Mouse (Mus musculus) kidney, embryonic 16.5 days (tissue): ENCODE results near the gene Plce1. TPM values are rescaled to one million over a fixed set of nuclear protein-coding genes. Genes with fewer than 3 reads are reported as not detected.

Source experiments
- ATAC-seq: fragments of 200-750 bp; cut with Nextera tagmentation; 2 replicates; pipeline ENCODE4 v1.8.0; 2017; ENCODE audit warnings: moderate TSS enrichment; ENCODE audit not compliant: low FRiP score, low TSS enrichment
- H3K27ac ChIP-seq: fragments of 300-500 bp; sonication (generic); 2 replicates; pipeline ENCODE4 v1.5.1; 2014; ENCODE audit warnings: low read length
- H3K27me3 ChIP-seq: fragments of 300-500 bp; sonication (generic); 2 replicates; pipeline ENCODE4 v1.6.1; 2014; ENCODE audit warnings: low read length, control low read depth, mixed read lengths; ENCODE audit not compliant: insufficient read depth
- H3K36me3 ChIP-seq: fragments of 300-500 bp; sonication (generic); 2 replicates; pipeline ENCODE4 v1.6.1; 2014; ENCODE audit warnings: low read length, control low read depth, mixed read lengths; ENCODE audit not compliant: insufficient read depth
- H3K4me1 ChIP-seq: fragments of 300-500 bp; sonication (generic); 2 replicates; pipeline ENCODE4 v1.6.1; 2014; ENCODE audit warnings: low read length, control low read depth, mixed read lengths; ENCODE audit not compliant: insufficient read depth
- H3K4me2 ChIP-seq: fragments of 300-500 bp; sonication (generic); replicated peaks from 2 replicates; pipeline ENCODE4 v1.6.1; 2014; ENCODE audit warnings: low read depth, low read length
- H3K4me3 ChIP-seq: fragments of 300-500 bp; sonication (generic); 2 replicates; pipeline ENCODE4 v1.5.1; 2014; ENCODE audit warnings: mild to moderate bottlenecking, low read length
- H3K9ac ChIP-seq: fragments of 300-500 bp; sonication (generic); replicated peaks from 2 replicates; pipeline ENCODE4 v1.6.1; 2014; ENCODE audit warnings: low read length
- H3K9me3 ChIP-seq: fragments of 300-500 bp; sonication (generic); 2 replicates; pipeline ENCODE4 v1.6.1; 2016; ENCODE audit warnings: low read length, control low read depth
- WGBS: fragments of 180-500 bp; shearing (Covaris S2); extraction: QIAGEN DNeasy Blood & Tissue Kit; methylation state at CpG from one replicate; pipeline ENCODE4 v1.1.7; 2014; 5-methylcytosine and 5-hydroxymethylcytosine counted together
- polyA plus RNA-seq: library from polyadenylated mRNA; unstranded; fragments of >200 nt; fragmentation: Nextera tagmentation; extraction: Ambion mirVana; gene quantifications from 2 replicates; pipeline ENCODE4 v1.2.1, GENCODE M21; 2015

Gene Plce1
- polyA plus RNA-seq, 1 experiment from 2014 or later, result 3.0 TPM

DNA sequence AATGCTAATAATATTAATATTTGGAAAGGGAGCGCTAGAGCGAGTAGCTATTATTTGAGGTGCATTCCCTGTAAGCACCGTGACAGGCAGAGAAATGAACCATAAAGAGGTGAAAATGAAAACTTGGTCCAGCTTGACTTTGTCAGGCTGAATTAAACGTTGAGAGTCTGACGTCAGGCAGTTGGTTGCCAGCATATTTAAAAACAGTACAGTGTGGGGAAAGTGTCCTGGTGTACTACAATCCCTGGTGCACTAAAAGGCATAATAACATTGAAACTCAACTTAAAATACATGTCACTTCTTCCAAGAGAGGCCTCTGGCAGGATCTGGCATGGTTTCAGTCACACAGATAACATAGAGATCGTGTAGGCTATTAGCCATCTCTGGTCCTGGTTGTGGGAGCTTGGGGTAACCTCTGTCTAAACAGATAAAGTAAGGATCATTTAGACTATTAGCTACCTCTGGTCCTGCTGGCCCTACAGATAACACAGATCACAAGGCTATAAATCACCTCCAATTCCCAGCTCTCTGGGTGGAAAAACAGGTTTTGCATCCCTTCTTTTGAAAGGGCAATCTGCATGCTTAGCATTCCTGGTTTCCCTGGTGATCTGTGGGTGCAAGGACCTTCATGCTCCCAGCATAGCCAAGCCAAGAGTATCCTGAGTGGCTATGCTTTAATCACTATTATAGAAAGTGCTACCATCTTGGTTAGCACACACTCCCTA is 164.1 kb downstream of the Plce1 start:
- Histone ChIP-seq H3K4me2 (no peak overlapping the region), H3K9me3 (no peaks in the 10 kb centered on the region), H3K4me3 (no peak overlapping the region), H3K27me3 (no peaks in the 10 kb centered on the region), H3K4me1 (peaks cover 15% of the 10 kb centered on the region), H3K27ac (peak overlapping the region; percentile 38; the same call in 1 of the 2 replicates), H3K36me3 (no peaks in the 10 kb centered on the region), H3K9ac (no peak overlapping the region)
- WGBS, result 44% methylated on average over 6 of the region's 6 CpGs
- peak; percentile 67 for ATAC-seq

DNA sequence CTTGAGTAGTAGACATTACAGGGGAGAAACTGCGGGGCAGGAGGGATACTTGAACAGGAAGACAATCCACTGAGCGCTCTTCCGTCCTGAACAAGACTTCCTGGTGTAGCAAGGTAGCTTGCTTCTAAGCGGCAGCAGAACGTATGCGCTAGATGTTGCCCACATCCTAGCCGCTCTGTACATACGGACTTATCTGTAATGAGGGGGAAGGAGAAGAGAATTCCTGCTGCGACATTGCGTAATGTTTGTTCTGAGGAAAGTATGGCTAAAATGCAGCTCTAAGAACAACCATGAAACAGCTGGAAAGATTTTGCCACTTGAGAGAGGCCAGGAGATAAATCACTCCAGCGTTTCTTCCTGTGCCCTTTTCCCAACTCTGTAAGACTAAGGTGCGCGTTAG is 177.1 kb downstream of the Plce1 start:
- no peaks in the 10 kb centered on the region for H3K9me3 ChIP-seq
- WGBS, result 71% methylated on average over 13 of the region's 13 CpGs
- H3K4me3 ChIP-seq, result no peak overlapping the region
- no peaks in the 10 kb centered on the region for H3K36me3 ChIP-seq
- ATAC-seq, result no peak
- no peak overlapping the region for H3K4me2 ChIP-seq
- no peaks in the 10 kb centered on the region for H3K4me1 ChIP-seq
- H3K27ac ChIP-seq, result no peak overlapping the region
- no peak overlapping the region for H3K9ac ChIP-seq
- no peaks in the 10 kb centered on the region for H3K27me3 ChIP-seq

- ATAC-seq, result no peak
- H3K27ac ChIP-seq, result no peak overlapping the region
- H3K4me1 ChIP-seq, result no peaks in the 10 kb centered on the region
- WGBS, result 86% methylated on average over 1 of the region's 1 CpGs
- H3K27me3 ChIP-seq, result no peaks in the 10 kb centered on the region
- H3K9ac ChIP-seq, result no peak overlapping the region
- H3K36me3 ChIP-seq, result no peaks in the 10 kb centered on the region
- no peaks in the 10 kb centered on the region for H3K9me3 ChIP-seq
- H3K4me2 ChIP-seq, result no peak overlapping the region
- H3K4me3 ChIP-seq, result no peak overlapping the region
These were observed 184.5 kb downstream of the Plce1 start for GRCm38 (mm10) chr19:38665398-38665797.

GRCm38 (mm10) chr19:38672015-38672600 is 191.2 kb downstream of the Plce1 start:
- Histone ChIP-seq H3K9me3 (no peaks in the 10 kb centered on the region), H3K27ac (no peak overlapping the region), H3K4me2 (no peak overlapping the region), H3K27me3 (no peaks in the 10 kb centered on the region), H3K36me3 (no peaks in the 10 kb centered on the region), H3K4me1 (no peaks in the 10 kb centered on the region), H3K9ac (no peak overlapping the region), H3K4me3 (no peak overlapping the region)
- WGBS, result 84% methylated on average over 7 of the region's 7 CpGs
- no peak for ATAC-seq

- no peak for ATAC-seq
- H3K9ac ChIP-seq, result no peak overlapping the region
- no peak overlapping the region for H3K4me2 ChIP-seq
- 87% methylated on average over 2 of the region's 2 CpGs for WGBS
- H3K4me3 ChIP-seq, result no peak overlapping the region
- H3K27me3 ChIP-seq, result no peaks in the 10 kb centered on the region
- H3K27ac ChIP-seq, result no peak overlapping the region
- H3K4me1 ChIP-seq, result no peaks in the 10 kb centered on the region
- no peaks in the 10 kb centered on the region for H3K36me3 ChIP-seq
- H3K9me3 ChIP-seq, result no peaks in the 10 kb centered on the region
These were observed 193.0 kb downstream of the Plce1 start for GRCm38 (mm10) chr19:38673936-38674335.

GRCm38 (mm10) chr19:38678655-38679054 is 197.7 kb downstream of the Plce1 start:
- H3K4me2 ChIP-seq, result no peak overlapping the region
- H3K27me3 ChIP-seq, result no peaks in the 10 kb centered on the region
- H3K4me3 ChIP-seq, result no peak overlapping the region
- no peak for ATAC-seq
- no peaks in the 10 kb centered on the region for H3K4me1 ChIP-seq
- H3K9me3 ChIP-seq, result no peaks in the 10 kb centered on the region
- H3K27ac ChIP-seq, result no peak overlapping the region
- no peak overlapping the region for H3K9ac ChIP-seq
- H3K36me3 ChIP-seq, result no peaks in the 10 kb centered on the region
- WGBS, result 86% methylated on average over 5 of the region's 5 CpGs

- 91% methylated on average over 4 of the region's 4 CpGs for WGBS
- no peaks in the 10 kb centered on the region for H3K9me3 ChIP-seq
These were observed 198.6 kb downstream of the Plce1 start for GRCm38 (mm10) chr19:38679520-38679919.

GRCm38 (mm10) chr19:38687326-38687725 is 206.4 kb downstream of the Plce1 start:
- Histone ChIP-seq H3K36me3 (no peaks in the 10 kb centered on the region), H3K27ac (no peak overlapping the region), H3K9me3 (no peaks in the 10 kb centered on the region), H3K4me2 (no peak overlapping the region), H3K9ac (no peak overlapping the region), H3K4me1 (no peaks in the 10 kb centered on the region), H3K27me3 (no peaks in the 10 kb centered on the region), H3K4me3 (no peak overlapping the region)
- ATAC-seq, result peak; percentile 74
- WGBS, result 57% methylated on average over 5 of the region's 5 CpGs

More at GRCm38 (mm10) chr19:38679520-38679919, 198.6 kb downstream of the Plce1 start:
- Histone ChIP-seq H3K4me1 (no peaks in the 10 kb centered on the region), H3K27ac (no peak overlapping the region), H3K36me3 (no peaks in the 10 kb centered on the region), H3K4me3 (no peak overlapping the region), H3K4me2 (no peak overlapping the region), H3K9ac (no peak overlapping the region), H3K27me3 (no peaks in the 10 kb centered on the region)
- ATAC-seq, result no peak

DNA sequence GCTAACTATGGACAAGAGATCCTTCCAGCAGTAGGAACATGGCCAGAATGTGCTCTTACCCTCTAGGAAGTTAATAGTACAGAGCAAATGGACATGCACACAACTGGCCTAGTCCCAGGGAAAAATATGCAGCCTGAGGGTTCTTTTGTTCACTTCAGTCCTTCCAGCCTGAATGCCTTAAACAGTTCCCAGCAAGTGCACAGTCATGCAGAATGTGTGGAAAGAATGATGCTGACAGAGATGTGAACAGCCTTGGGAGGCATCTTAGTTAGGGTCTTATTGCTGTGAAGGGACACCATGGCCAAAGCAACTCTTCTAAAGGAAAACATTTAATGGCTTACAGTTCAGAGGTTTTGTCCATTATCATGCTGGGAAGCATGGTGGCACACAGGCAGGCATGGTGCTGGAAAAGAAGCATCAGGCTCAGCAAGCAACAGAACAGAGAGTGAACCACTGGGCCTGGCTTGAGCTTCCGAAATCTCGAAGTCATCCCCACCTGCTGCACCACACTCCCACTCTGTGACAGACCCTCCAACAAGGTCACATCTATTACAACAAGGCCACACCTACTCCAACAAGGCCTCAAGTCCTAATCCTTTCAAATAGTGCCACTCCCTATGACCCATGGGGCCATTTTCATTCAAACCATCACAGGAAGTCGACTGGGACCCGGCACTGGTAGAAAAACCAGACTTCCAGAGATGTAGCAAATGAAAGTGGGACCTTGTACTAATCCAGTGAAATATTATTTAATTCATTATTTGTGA is 208.0 kb downstream of the Plce1 start:
- no peak overlapping the region for H3K4me3 ChIP-seq
- WGBS, result 94% methylated on average over 4 of the region's 4 CpGs
- H3K27me3 ChIP-seq, result no peaks in the 10 kb centered on the region

DNA sequence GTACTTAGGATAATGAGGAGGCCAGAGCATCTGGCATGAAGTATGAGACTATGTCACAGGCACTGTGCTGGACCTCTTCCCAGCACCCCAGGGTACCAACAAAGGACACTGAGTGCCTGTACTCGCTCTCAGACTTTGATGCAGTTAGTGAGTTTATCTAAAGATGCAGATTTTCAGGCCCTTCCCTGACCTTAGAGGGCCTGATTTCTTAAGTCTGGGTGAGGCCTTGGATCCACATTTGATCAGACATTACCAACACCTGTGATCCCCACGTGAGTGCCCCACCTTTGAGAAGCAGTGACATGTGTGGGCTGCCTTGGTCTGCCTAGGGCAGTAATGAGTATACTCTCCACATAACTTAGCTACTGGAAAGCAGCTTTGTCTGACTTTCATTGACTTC is 209.4 kb downstream of the Plce1 start:
- H3K27ac ChIP-seq, result no peak overlapping the region
- WGBS, result 88% methylated on average over 2 of the region's 2 CpGs
- H3K9me3 ChIP-seq, result no peaks in the 10 kb centered on the region
- H3K4me3 ChIP-seq, result no peak overlapping the region
- no peak for ATAC-seq
- no peak overlapping the region for H3K9ac ChIP-seq
- no peaks in the 10 kb centered on the region for H3K36me3 ChIP-seq
- H3K4me1 ChIP-seq, result no peaks in the 10 kb centered on the region
- no peaks in the 10 kb centered on the region for H3K27me3 ChIP-seq
- H3K4me2 ChIP-seq, result no peak overlapping the region

More for the DNA sequence above, 208.0 kb downstream of the Plce1 start:
- Histone ChIP-seq H3K4me1 (no peaks in the 10 kb centered on the region), H3K9me3 (no peaks in the 10 kb centered on the region), H3K27ac (no peak overlapping the region), H3K9ac (no peak overlapping the region), H3K4me2 (no peak overlapping the region), H3K36me3 (no peaks in the 10 kb centered on the region)
- ATAC-seq, result no peak
